Mouse (Mus musculus): ENCODE results near the gene Fus. TPM values are rescaled to one million over a fixed set of nuclear protein-coding genes. Genes with fewer than 3 reads are reported as not detected.

Fus gene
- polyA plus RNA-seq, 1 experiment from 2014 or later, result 120 TPM

GRCm38 (mm10) chr7:127959364-127959763 lies 7.9 kb upstream of the Fus start:
- 43% methylated on average over 5 of the region's 5 CpGs for WGBS
- Histone ChIP-seq H3K9ac (ENCODE audit: low read depth, low read length) (no peak overlapping the region), H3K27me3 (replicated peaks; ENCODE audit: control insufficient read depth, insufficient read depth, low read length) (no peaks in the 10 kb centered on the region), H3K4me1 (replicated peaks; ENCODE audit: control insufficient read depth, insufficient read depth, low read length) (no peaks in the 10 kb centered on the region), H3K9me3 (ENCODE audit: control insufficient read depth) (no peaks in the 10 kb centered on the region), H3K4me3 (ENCODE audit: low read depth, low read length) (no peak overlapping the region), H3K27ac (ENCODE audit: low read depth, low read length) (no peak overlapping the region), H3K4me2 (replicated peaks; ENCODE audit: low read depth) (no peak overlapping the region), H3K36me3 (ENCODE audit: control insufficient read depth, insufficient read depth) (no peaks in the 10 kb centered on the region)
- no peak for TF ChIP-seq CTCF (IDR thresholded peaks at IDR 0.05; ENCODE audit: low read depth)
- ATAC-seq, result no peak

DNA sequence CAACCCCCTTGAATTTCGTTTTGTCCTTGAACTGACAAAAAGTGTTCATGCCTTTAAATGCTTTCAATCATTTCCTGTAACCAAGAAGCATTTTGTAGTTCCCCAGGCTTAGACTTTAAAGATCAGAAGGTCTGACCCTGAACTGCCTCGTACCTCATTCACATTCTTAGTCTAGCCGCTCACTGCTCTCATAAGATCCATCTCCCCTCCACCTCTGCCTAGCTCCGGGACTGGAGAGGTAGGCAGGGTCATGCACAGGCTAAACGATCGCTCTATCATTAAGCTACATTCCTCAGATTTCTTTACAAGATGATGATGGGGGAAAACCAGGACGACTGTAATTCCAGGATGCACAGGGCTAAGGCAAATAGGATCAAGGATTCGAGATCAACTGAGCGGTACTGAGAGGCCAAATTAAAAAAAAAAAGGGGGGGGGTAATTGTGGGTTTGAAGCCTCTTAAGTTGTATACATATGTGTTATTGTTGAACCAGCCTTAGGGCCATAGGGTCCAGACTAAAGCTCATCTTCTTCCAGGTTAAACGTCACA lies 812 bp upstream of the Fus start:
- H3K36me3 ChIP-seq (ENCODE audit: control insufficient read depth, insufficient read depth), result peaks cover 12% of the 10 kb centered on the region
- 14% methylated on average over 10 of the region's 10 CpGs for WGBS
- no peak for ATAC-seq

GRCm38 (mm10) chr7:127967922-127968828 lies 918 bp downstream of the Fus start:
- Histone ChIP-seq H3K9ac (ENCODE audit: low read depth, low read length) (peak overlapping the region; percentile 94), H3K27me3 (replicated peaks; ENCODE audit: control insufficient read depth, insufficient read depth, low read length) (no peaks in the 10 kb centered on the region), H3K27ac (ENCODE audit: low read depth, low read length) (peak overlapping the region; percentile 95), H3K4me2 (replicated peaks; ENCODE audit: low read depth) (peak overlapping the region; percentile 70), H3K4me1 (replicated peaks; ENCODE audit: control insufficient read depth, insufficient read depth, low read length) (peaks cover 4% of the 10 kb centered on the region; the same call in 1 of the 2 replicates), H3K9me3 (ENCODE audit: control insufficient read depth) (no peaks in the 10 kb centered on the region), H3K36me3 (ENCODE audit: control insufficient read depth, insufficient read depth) (peaks cover 25% of the 10 kb centered on the region), H3K4me3 (ENCODE audit: low read depth, low read length) (peak overlapping the region; percentile 99)
- TF ChIP-seq CTCF (IDR thresholded peaks at IDR 0.05; ENCODE audit: low read depth), result peak; percentile 17; the same call in 1 of the 2 replicates
- peak; percentile 63 for ATAC-seq
- under 1% methylated on average over 41 of the region's 42 CpGs for WGBS

More for the DNA sequence above, 812 bp upstream of the Fus start:
- Histone ChIP-seq H3K4me1 (replicated peaks; ENCODE audit: control insufficient read depth, insufficient read depth, low read length) (peaks cover 4% of the 10 kb centered on the region; the same call in 1 of the 2 replicates), H3K27me3 (replicated peaks; ENCODE audit: control insufficient read depth, insufficient read depth, low read length) (no peaks in the 10 kb centered on the region), H3K9me3 (ENCODE audit: control insufficient read depth) (no peaks in the 10 kb centered on the region), H3K9ac (ENCODE audit: low read depth, low read length) (peak overlapping the region; percentile 94), H3K27ac (ENCODE audit: low read depth, low read length) (peak overlapping the region; percentile 95), H3K4me3 (ENCODE audit: low read depth, low read length) (peak overlapping the region; percentile 99), H3K4me2 (replicated peaks; ENCODE audit: low read depth) (peak overlapping the region; percentile 70)
- no peak for TF ChIP-seq CTCF (IDR thresholded peaks at IDR 0.05; ENCODE audit: low read depth)

GRCm38 (mm10) chr7:127974413-127974930 lies 7.2 kb downstream of the Fus start:
- WGBS, result 84% methylated on average over 2 of the region's 2 CpGs
- no peak for ATAC-seq
- Histone ChIP-seq H3K27me3 (replicated peaks; ENCODE audit: control insufficient read depth, insufficient read depth, low read length) (no peaks in the 10 kb centered on the region), H3K4me2 (replicated peaks; ENCODE audit: low read depth) (no peak overlapping the region), H3K36me3 (ENCODE audit: control insufficient read depth, insufficient read depth) (peaks cover 85% of the 10 kb centered on the region), H3K4me1 (replicated peaks; ENCODE audit: control insufficient read depth, insufficient read depth, low read length) (0 out of 2 replicates have a peak, but pooled peaks cover 4% of the 10 kb centered on the region), H3K27ac (ENCODE audit: low read depth, low read length) (no peak overlapping the region), H3K4me3 (ENCODE audit: low read depth, low read length) (no peak overlapping the region), H3K9me3 (ENCODE audit: control insufficient read depth) (no peaks in the 10 kb centered on the region), H3K9ac (ENCODE audit: low read depth, low read length) (no peak overlapping the region)
- TF ChIP-seq CTCF (IDR thresholded peaks at IDR 0.05; ENCODE audit: low read depth), result no peak

DNA sequence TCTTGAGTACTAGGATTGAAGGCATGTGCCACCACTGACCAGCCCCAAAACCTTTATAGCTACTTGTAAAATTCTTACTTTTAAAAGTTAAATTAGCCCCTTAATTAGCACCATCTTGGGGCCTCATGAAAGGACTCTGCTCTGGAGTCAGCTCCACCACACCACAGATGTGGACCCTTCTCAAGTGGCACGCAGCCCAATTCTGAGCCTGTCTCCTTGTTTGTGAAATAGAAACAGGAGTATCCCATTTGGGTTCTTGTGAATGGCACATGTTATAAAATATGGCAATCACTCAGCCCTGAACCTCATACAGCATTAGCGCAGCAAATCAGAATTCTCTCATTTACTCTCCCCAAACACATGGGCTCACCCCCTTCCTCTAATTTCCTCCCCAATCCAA lies 11.6 kb downstream of the Fus start:
- 0 out of 2 replicates have a peak, but pooled peaks cover 4% of the 10 kb centered on the region for H3K4me1 ChIP-seq (replicated peaks; ENCODE audit: control insufficient read depth, insufficient read depth, low read length)
- no peak overlapping the region for H3K4me3 ChIP-seq (ENCODE audit: low read depth, low read length)
- WGBS, result 91% methylated on average over 2 of the region's 2 CpGs
- no peaks in the 10 kb centered on the region for H3K27me3 ChIP-seq (replicated peaks; ENCODE audit: control insufficient read depth, insufficient read depth, low read length)
- no peaks in the 10 kb centered on the region for H3K9me3 ChIP-seq (ENCODE audit: control insufficient read depth)
- TF ChIP-seq CTCF (IDR thresholded peaks at IDR 0.05; ENCODE audit: low read depth), result no peak
- no peak overlapping the region for H3K27ac ChIP-seq (ENCODE audit: low read depth, low read length)
- H3K36me3 ChIP-seq (ENCODE audit: control insufficient read depth, insufficient read depth), result peaks cover 95% of the 10 kb centered on the region
- no peak overlapping the region for H3K9ac ChIP-seq (ENCODE audit: low read depth, low read length)
- no peak for ATAC-seq
- H3K4me2 ChIP-seq (replicated peaks; ENCODE audit: low read depth), result no peak overlapping the region

GRCm38 (mm10) chr7:127980606-127981005 lies 13.3 kb downstream of the Fus start:
- TF ChIP-seq CTCF (IDR thresholded peaks at IDR 0.05; ENCODE audit: low read depth), result no peak
- no peaks in the 10 kb centered on the region for H3K4me1 ChIP-seq (replicated peaks; ENCODE audit: control insufficient read depth, insufficient read depth, low read length)
- no peak overlapping the region for H3K27ac ChIP-seq (ENCODE audit: low read depth, low read length)
- no peak for ATAC-seq
- no peak overlapping the region for H3K4me3 ChIP-seq (ENCODE audit: low read depth, low read length)
- H3K9me3 ChIP-seq (ENCODE audit: control insufficient read depth), result no peaks in the 10 kb centered on the region
- peaks cover 93% of the 10 kb centered on the region for H3K36me3 ChIP-seq (ENCODE audit: control insufficient read depth, insufficient read depth)
- H3K9ac ChIP-seq (ENCODE audit: low read depth, low read length), result no peak overlapping the region
- WGBS, result 82% methylated on average over 3 of the region's 3 CpGs
- no peaks in the 10 kb centered on the region for H3K27me3 ChIP-seq (replicated peaks; ENCODE audit: control insufficient read depth, insufficient read depth, low read length)
- no peak overlapping the region for H3K4me2 ChIP-seq (replicated peaks; ENCODE audit: low read depth)

Measured in intestine, postnatal 0 days (tissue).